Mouse (Mus musculus): Measurements from ENCODE around the gene Cep112. TPM values are rescaled to one million over a fixed set of nuclear protein-coding genes. Genes with fewer than 3 reads are reported as not detected.
"Not testable (repeated sequence)": the region's sequence is repeated elsewhere in the genome, so short reads cannot be mapped to it uniquely, and the experiment has no call there.

Gene Cep112
- total and polyA plus RNA-seq, 2 experiments from 2014 or later, result 10.7 to 11.2 TPM

DNA sequence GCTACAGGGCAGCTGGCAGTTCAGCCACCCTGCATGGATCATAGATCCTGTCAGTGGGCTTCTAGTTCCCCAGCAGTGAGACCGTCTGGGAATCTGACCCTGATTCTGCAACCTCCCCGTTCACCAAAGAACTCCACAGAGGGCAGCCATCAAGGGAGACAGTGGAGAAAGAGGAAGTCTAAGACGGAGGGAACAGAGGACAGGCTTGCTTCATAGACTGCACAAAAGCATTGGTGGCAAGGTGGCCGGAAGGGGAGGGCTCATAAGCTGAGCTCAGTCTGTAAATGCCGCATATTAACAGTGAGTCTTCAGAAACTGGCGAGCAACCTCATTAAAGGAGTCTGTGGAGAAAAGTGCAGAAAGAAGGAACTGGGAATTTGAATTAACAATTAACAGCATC, 437.4 kb downstream of the Cep112 start:
- Histone ChIP-seq H3K4me2 (ENCODE audit: low read depth, low read length) (no peak overlapping the region), H3K9ac (replicated peaks; ENCODE audit: low read length) (no peak overlapping the region), H3K27me3 (ENCODE audit: insufficient read depth, low read length) (no peaks in the 10 kb centered on the region), H3K36me3 (ENCODE audit: insufficient read depth, low read length) (no peaks in the 10 kb centered on the region), H3K4me3 (ENCODE audit: low read length) (no peak overlapping the region), H3K9me3 (ENCODE audit: low read length) (no peaks in the 10 kb centered on the region), H3K27ac (peak overlapping the region; percentile 12; the same call in 1 of the 2 replicates), H3K4me1 (ENCODE audit: insufficient read depth, low read length) (peaks cover 9% of the 10 kb centered on the region)
- ATAC-seq (no peak), DNase-seq (ENCODE audit: low spot score) (no peak)
- no peak for TF ChIP-seq CTCF (IDR thresholded peaks at IDR 0.05; ENCODE audit: low read depth)
- WGBS, result 60% methylated on average over 6 of the region's 6 CpGs

- Histone ChIP-seq H3K4me2 (ENCODE audit: low read depth, low read length) (no peak overlapping the region), H3K36me3 (ENCODE audit: insufficient read depth, low read length) (no peaks in the 10 kb centered on the region), H3K9ac (replicated peaks; ENCODE audit: low read length) (no peak overlapping the region), H3K4me3 (ENCODE audit: low read length) (no peak overlapping the region), H3K27me3 (ENCODE audit: insufficient read depth, low read length) (no peaks in the 10 kb centered on the region), H3K27ac (no peak overlapping the region), H3K9me3 (ENCODE audit: low read length) (no peaks in the 10 kb centered on the region), H3K4me1 (ENCODE audit: insufficient read depth, low read length) (no peaks in the 10 kb centered on the region)
- DNase-seq (ENCODE audit: low spot score) (no peak), ATAC-seq (no peak)
- no peak for TF ChIP-seq CTCF (IDR thresholded peaks at IDR 0.05; ENCODE audit: low read depth)
- WGBS, result 51% methylated on average over 8 of the region's 8 CpGs
Observed at GRCm38 (mm10) chr11:108865746-108866145, 440.8 kb downstream of the Cep112 start.

DNA sequence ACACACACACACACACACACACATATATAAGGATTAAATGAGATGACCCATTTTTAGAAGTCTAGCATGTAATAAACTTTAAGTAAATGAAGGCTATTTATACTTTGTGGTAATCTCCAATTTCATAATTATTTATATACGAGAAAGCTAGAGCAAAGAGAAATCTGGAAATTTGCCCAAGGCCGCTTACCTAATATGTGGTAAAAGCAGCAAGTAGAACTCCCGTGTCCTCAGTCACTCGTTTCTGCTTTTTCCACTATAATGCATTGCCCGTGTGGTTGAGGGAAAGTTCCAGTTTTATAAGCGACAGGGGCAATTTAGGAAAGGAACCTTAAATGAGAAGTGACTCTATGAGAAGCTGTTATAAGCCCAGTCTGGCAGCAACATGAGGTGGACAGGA, 442.5 kb downstream of the Cep112 start:
- no peak for ATAC-seq

DNA sequence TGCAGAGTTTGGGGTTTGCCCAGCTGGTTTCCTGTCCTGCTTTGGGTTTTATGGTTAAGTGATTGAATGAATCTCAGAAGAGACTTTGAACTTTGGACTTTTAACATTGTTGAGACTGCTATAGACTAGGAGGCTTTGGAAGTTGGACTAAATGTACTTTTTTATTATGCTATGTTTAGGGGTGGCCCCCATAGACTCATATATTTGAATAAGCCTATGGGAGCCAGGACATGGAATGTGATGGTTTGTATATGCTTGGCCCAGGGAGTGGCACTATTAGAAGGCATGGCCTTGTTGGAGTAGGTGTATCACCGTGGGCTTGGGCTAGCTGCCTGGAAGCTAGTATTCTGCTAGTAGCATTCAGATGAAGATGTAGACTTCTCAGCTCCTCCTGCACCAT, 446.3 kb downstream of the Cep112 start:
- DNase-seq (ENCODE audit: low spot score); H3K4me3 ChIP-seq (ENCODE audit: low read length); H3K27me3 ChIP-seq (ENCODE audit: insufficient read depth, low read length); H3K4me1 ChIP-seq (ENCODE audit: insufficient read depth, low read length); ATAC-seq; H3K9me3 ChIP-seq (ENCODE audit: low read length); H3K4me2 ChIP-seq (ENCODE audit: low read depth, low read length); H3K27ac ChIP-seq; H3K9ac ChIP-seq (replicated peaks; ENCODE audit: low read length); H3K36me3 ChIP-seq (ENCODE audit: insufficient read depth, low read length): not testable (repeated sequence)
- WGBS, result 100% methylated on average over 1 of the region's 1 CpGs

More for the DNA sequence above, 442.5 kb downstream of the Cep112 start:
- no peak overlapping the region for H3K9ac ChIP-seq (replicated peaks; ENCODE audit: low read length)
- no peaks in the 10 kb centered on the region for H3K9me3 ChIP-seq (ENCODE audit: low read length)
- no peak overlapping the region for H3K4me2 ChIP-seq (ENCODE audit: low read depth, low read length)
- H3K4me1 ChIP-seq (ENCODE audit: insufficient read depth, low read length), result no peaks in the 10 kb centered on the region
- no peaks in the 10 kb centered on the region for H3K27me3 ChIP-seq (ENCODE audit: insufficient read depth, low read length)
- H3K27ac ChIP-seq, result no peak overlapping the region
- no peak for DNase-seq (ENCODE audit: low spot score)
- no peak overlapping the region for H3K4me3 ChIP-seq (ENCODE audit: low read length)
- H3K36me3 ChIP-seq (ENCODE audit: insufficient read depth, low read length), result no peaks in the 10 kb centered on the region
- 79% methylated on average over 6 of the region's 6 CpGs for WGBS
- no peak for TF ChIP-seq CTCF (IDR thresholded peaks at IDR 0.05; ENCODE audit: low read depth)

GRCm38 (mm10) chr11:108871748-108872147, 446.8 kb downstream of the Cep112 start:
- 90% methylated on average over 3 of the region's 3 CpGs for WGBS
- no peak for TF ChIP-seq CTCF (IDR thresholded peaks at IDR 0.05; ENCODE audit: low read depth)
- Histone ChIP-seq H3K4me2 (ENCODE audit: low read depth, low read length) (no peak overlapping the region), H3K27ac (no peak overlapping the region), H3K4me3 (ENCODE audit: low read length) (no peak overlapping the region), H3K4me1 (ENCODE audit: insufficient read depth, low read length) (no peaks in the 10 kb centered on the region), H3K27me3 (ENCODE audit: insufficient read depth, low read length) (no peaks in the 10 kb centered on the region), H3K36me3 (ENCODE audit: insufficient read depth, low read length) (no peaks in the 10 kb centered on the region), H3K9me3 (ENCODE audit: low read length) (no peaks in the 10 kb centered on the region), H3K9ac (replicated peaks; ENCODE audit: low read length) (no peak overlapping the region)
- ATAC-seq (no peak), DNase-seq (ENCODE audit: low spot score) (no peak)

GRCm38 (mm10) chr11:108876633-108877205, 451.7 kb downstream of the Cep112 start:
- DNase-seq (ENCODE audit: low spot score) (no peak), ATAC-seq (no peak)
- H3K4me3 ChIP-seq (ENCODE audit: low read length), result no peak overlapping the region
- no peak overlapping the region for H3K9ac ChIP-seq (replicated peaks; ENCODE audit: low read length)
- H3K4me2 ChIP-seq (ENCODE audit: low read depth, low read length), result no peak overlapping the region
- H3K36me3 ChIP-seq (ENCODE audit: insufficient read depth, low read length), result no peaks in the 10 kb centered on the region
- H3K9me3 ChIP-seq (ENCODE audit: low read length), result no peaks in the 10 kb centered on the region
- H3K27me3 ChIP-seq (ENCODE audit: insufficient read depth, low read length), result no peaks in the 10 kb centered on the region
- 73% methylated on average over 7 of the region's 7 CpGs for WGBS
- no peaks in the 10 kb centered on the region for H3K4me1 ChIP-seq (ENCODE audit: insufficient read depth, low read length)
- no peak for TF ChIP-seq CTCF (IDR thresholded peaks at IDR 0.05; ENCODE audit: low read depth)
- no peak overlapping the region for H3K27ac ChIP-seq

GRCm38 (mm10) chr11:108877520-108877919, 452.5 kb downstream of the Cep112 start:
- H3K27me3 ChIP-seq (ENCODE audit: insufficient read depth, low read length), result no peaks in the 10 kb centered on the region
- WGBS, result 78% methylated on average over 5 of the region's 5 CpGs
- H3K36me3 ChIP-seq (ENCODE audit: insufficient read depth, low read length), result no peaks in the 10 kb centered on the region
- TF ChIP-seq CTCF (IDR thresholded peaks at IDR 0.05; ENCODE audit: low read depth), result no peak
- no peak overlapping the region for H3K9ac ChIP-seq (replicated peaks; ENCODE audit: low read length)
- DNase-seq (ENCODE audit: low spot score) (no peak), ATAC-seq (no peak)
- H3K9me3 ChIP-seq (ENCODE audit: low read length), result no peaks in the 10 kb centered on the region
- H3K27ac ChIP-seq, result no peak overlapping the region
- no peak overlapping the region for H3K4me2 ChIP-seq (ENCODE audit: low read depth, low read length)
- no peaks in the 10 kb centered on the region for H3K4me1 ChIP-seq (ENCODE audit: insufficient read depth, low read length)
- H3K4me3 ChIP-seq (ENCODE audit: low read length), result no peak overlapping the region

All from hindbrain, postnatal 0 days (tissue).